Mouse (Mus musculus) regulatory T cell (primary cell): ENCODE results near the gene Gdpd5.
"Not testable (repeated sequence)": the region's sequence is repeated elsewhere in the genome, so short reads cannot be mapped to it uniquely, and the experiment has no call there.

Source experiments
- in situ Hi-C: fragments of 300-600 bp; cut with MboI, MseI; formaldehyde crosslinking; loops from one replicate; pipeline ENCODE4 v1.15.1; 2025; ENCODE audit warnings: high pct_unique_total_duplicates

Gdpd5 gene

DNA sequence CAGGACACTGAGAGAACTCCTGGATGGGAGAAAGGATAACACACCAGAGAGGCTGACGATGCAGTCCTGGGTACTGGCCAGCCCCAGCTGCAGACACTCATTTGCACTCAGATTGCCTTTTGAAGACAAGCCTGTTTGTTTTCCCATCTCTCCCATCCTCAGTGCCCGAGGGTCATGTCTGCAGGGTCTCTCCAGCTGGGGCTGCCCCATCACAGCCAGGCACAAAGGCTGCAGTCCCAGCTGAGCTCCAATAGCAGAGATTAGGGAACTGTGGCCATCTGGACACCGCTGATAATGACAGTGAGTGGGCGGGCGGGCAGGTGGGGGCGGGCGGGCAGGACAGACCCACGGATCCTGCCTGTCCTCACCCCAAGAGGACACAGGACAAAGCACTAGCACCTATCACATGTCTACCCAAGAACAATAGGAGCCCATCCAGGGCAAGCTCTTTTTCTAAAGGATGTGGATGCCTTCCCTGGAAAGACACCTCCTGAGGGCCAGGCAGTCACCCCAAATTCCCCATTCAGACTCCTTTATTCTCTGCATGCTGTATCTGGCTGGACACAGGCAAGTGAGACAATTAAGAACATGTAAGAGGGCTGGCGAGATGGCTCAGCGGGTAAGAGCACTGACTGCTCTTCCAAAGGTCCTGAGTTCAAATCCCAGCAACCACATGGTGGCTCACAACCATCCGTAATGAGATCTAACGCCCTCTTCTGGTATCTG is 93.8 kb downstream of the Gdpd5 start:
- in situ Hi-C loops, result no loop called here

DNA sequence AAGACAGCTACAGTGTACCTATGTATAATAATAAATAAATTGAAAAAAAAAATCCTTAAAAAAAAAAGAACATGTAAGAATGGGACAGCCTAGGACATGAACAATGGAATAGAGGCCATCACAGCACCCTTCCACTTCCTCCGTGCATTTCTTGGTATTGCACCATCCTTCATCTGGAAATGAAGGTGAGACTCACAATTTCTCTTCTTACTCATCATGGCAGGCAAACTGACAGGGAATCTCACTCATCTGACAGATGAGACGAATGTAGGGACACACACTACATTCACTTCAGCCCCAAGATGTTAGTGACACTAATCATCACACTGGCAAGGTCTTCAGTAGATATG is 94.3 kb downstream of the Gdpd5 start:
- in situ Hi-C loops, result no loop called here

DNA sequence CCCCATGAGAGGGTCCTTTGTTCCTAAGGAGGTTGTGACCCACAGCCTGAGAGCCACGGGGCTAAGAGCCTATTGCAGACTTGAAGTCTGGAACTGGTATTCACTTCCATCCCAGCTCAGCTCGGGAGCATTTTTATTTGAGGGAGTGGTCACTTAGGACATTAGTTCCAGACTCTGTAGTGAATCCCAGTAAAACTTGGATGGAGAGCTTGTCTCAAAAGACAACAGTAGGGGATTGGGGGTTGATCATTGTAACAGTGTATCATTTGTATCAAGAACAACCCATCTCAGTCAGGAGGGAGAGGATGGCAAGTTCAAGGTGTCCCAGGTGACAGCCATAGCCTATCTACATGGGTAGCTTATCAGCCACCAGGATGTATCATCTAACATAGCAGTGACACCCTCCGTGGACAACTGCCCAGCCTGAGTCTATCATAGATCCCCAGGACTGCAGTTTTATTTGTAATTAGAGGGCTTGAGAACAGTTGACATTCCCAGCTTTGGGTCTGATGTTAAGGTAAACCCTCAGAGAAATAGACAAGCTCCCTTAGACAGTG is 95.4 kb downstream of the Gdpd5 start:
- in situ Hi-C loops, result no loop called here

DNA sequence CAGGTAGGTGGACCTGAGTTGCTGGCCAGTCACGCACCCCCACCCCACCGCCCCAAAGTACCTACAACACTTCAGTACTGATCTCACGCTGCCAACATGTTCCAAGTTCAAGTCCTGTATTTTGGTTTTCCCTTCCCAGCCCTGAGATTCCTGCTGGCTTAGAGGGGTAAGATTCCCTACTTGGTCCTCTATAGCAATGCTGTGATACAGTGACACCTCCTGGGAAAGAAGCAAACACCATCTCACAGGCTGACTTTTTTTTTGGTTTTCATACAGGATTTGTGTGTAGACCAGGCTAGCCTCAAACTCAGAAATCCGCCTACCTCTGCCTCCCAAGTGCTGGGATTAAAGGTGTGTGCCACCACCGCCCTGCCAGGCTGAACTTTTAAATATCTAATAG is 96.0 kb downstream of the Gdpd5 start:
- in situ Hi-C loops, result no loop called here

DNA sequence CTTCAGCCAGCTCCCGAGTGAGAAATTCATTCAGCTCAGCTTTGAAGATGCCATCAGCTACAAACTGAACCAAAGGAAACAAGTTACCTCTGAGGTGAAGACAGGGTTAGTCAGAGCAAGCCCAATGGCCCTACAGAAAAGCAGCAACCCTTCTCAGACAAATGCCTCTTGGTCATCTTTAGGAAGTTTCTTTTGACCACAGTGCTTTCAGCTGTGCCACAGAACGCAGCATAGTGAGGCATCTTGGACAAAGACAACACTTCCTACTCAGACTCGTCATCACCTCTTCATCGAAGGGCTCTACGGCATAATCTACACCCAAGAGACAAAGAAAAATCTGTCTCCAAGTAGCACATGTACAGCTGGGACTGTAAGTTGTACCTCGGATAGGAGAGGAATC is 101.4 kb downstream of the Gdpd5 start:
- in situ Hi-C loops, result loop anchor here (5.0 to 10.0 kb wide), 2 partner anchors 375 to 892 kb away; partner anchors contain the start of genes C2cd3, Ppme1 and Xrra1

DNA sequence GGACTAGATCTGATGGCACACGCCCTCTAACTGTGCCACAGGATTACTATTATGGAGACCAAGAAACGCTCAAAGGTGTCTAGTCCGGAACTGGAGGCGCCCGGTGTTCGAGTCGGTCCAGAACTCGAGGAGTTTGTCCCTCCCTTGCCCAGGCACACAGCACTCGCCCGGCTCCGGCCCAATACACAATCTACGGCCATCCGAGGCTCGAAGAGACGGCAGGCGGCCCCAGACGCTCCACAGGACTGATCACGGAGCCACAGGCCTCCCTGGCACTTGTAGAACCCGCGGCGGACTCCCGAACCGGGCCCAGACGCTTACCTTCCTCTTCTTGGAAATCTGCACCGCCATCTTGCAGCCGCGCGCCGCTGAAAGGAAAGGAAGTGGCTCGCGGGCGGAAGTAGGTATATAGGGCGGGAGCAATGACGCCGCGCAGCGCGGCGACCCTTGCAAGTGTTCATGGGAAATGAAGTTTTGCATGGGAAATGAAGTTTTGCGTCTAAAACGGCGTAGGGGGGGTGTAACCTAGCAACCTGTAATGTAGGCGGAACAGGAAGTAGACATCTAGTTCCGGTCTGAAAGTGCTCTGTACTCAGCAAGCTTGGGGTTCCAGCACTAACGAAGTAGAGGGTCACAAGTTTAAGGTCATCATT is 102.2 kb downstream of the Gdpd5 start, which contains the start of gene Rps3:
Gene Rps3 (minus strand): TSS at position 468 of the 653 bp plus-strand sequence.
- in situ Hi-C loops, result loop anchor here (5.0 to 10.0 kb wide), 2 partner anchors 374 to 891 kb away; partner anchors contain the start of genes C2cd3, Ppme1 and Xrra1

DNA sequence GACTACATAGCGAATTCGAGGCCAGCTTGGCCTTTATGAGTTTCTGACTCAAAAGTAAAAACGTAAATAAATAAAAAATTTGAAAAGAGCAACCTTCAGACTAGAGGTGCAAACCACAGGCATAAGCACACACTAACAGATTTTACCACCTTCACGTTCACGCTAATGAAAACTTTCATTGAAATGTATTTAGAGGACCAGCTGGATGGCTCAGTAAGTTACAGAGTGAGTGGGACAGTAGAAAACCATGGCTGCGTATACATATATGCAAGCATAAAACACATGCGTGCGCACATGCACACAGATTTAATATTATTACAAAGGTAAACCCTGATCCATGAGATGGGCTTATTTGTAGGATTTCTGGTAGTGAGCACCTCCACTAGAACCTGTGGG is 102.7 kb downstream of the Gdpd5 start:
- in situ Hi-C loops, result loop anchor here (5.0 to 10.0 kb wide), 2 partner anchors 373 to 891 kb away; partner anchors contain the start of genes C2cd3, Ppme1 and Xrra1

DNA sequence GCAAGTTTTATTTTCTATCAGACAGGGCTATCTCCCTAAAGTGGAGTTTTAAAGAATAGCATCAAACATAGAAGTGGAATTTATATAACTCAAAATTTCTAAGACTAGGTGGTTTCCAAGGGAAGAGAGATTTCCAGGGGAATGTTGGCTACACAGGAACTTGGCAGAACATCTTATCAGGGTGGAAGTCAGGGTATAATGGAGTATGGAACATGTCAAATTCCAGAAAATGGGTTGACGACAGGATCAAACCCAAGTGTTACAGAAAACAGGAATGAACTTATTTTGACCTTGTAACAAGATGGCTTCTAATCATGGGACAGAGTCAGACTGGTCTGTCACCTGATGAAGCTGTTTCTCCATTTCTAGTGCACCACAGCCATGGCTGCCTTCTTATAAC is 103.5 kb downstream of the Gdpd5 start:
- in situ Hi-C loops, result loop anchor here (5.0 to 10.0 kb wide), 2 partner anchors 373 to 890 kb away; partner anchors contain the start of genes C2cd3, Ppme1 and Xrra1

DNA sequence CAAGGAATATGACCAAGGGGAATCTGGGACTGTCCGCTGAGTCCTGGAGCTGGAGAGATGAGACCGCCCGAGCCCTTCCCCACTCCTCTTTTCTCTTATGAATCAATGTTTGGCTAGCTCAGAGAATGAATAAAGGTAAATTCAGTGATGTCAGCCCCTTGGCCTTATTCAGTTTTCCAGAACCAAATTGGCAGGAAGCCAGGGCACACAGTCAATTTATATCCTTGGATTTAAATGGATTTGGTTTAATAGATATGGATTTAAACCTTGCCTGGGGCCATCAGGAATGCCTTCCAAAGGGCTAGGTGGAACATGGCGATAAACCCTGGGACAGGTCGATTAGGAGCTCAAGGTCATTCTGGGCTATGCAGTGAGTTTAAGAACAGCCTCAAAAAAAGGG is 108.5 kb downstream of the Gdpd5 start:
- in situ Hi-C loops, result loop anchor here (10.0 kb wide), 1 partner anchor 885 kb away; the partner anchor contains the start of genes C2cd3 and Ppme1

DNA sequence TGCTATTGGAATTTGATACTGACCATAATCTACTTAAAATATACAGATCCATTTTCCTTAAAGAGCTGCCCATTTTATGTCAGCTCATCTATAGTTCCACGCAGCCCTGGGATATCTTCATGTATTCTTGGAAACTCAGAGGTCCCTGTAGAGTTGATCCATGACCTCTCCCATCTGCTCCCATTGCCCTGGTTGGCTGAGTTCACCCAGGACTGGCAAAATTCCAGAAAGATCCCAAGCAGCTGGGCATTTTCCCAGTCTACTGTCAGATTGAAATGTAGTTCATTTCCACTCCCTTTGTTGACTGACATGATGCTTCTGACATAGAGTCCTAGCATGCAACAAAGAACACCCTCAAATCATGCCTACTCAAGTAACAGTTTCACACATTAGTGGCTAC is 117.9 kb downstream of the Gdpd5 start:
- in situ Hi-C loops, result loop anchor here (5.0 kb wide), 1 partner anchor 298 kb away; no protein-coding TSS in a partner anchor

DNA sequence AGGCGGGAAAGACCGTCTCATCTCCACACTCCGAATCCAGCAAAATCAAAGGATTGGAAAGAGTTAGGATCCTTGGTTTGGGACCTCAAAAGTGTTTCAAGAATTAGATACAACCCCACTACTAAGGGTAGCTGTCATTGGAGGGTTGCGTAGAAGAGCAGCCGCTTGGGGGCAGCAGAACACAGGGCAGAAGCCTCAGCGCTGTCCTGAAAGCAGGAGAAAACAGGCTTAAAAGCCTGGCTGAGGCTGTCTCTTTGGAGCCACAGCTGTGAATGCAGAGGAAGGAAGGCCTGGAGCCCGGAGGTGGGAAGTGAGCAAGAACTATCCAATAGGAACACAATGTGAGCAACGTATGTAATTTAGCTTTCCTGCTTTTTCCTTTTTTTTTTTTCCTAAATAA is 119.0 kb downstream of the Gdpd5 start:
- in situ Hi-C loops, result loop anchor here (5.0 kb wide), 1 partner anchor 87 kb away; no protein-coding TSS in a partner anchor

DNA sequence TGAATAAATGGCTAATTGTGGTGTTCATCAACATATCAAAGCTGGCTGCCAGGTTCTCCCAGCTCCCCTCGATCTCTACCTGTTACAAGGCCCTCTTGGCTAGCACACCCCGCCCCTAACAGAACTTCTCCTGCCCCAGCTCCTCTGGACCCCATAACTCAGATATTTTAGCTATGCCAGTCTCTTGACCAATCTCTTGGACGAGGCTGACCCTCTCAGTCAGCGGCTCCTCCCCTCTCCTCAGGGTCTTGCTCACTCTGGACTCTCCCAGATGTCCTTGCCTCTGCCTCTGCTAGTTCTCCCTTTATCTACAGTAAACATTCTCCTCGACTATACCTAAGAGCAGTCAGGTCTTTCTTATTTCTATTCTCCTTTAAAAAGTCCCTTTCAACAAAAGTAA is 119.4 kb downstream of the Gdpd5 start:
- in situ Hi-C loops, result loop anchor here (5.0 kb wide), 1 partner anchor 87 kb away; no protein-coding TSS in a partner anchor

DNA sequence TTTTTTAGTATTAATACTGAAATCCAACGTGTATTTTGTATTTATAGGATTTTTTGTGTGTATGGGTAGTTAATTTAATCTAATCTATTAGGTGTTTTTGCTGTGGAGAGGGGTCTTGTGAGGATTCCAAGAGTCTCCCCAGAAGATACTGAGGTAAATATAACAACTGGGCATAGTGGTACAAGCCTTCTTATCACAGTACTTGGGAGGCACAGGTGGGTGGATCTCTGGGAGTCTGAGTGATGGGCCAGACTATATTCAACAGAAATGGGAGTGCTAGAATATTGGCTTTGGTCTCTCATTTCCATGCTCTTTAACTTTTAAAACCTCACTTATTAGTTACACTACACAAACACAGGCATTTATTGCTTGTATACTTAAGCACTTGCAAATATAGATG is 119.9 kb downstream of the Gdpd5 start:
- in situ Hi-C loops, result loop anchor here (5.0 kb wide), 1 partner anchor 86 kb away; no protein-coding TSS in a partner anchor

DNA sequence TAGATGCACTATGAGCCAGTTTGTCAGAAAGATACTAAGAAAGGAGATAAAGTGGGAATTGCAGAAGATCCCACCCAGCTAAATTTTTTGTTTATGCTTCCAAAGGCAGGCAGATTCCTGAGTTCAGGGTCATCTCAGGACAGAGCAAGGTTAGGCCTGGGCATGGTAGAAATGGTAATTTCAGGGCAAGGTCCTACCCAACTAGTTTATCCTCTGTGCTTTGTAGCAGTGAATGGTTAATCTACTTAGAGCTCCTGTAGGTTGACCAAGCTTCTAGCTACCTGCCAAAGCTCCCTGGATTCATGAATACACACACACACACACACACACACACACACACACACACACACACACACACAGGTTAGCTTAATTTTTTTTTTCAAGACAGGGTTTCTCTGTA is 123.3 kb downstream of the Gdpd5 start:
- in situ Hi-C loops, result loop anchor here (5.0 kb wide), 1 partner anchor 83 kb away; no protein-coding TSS in a partner anchor

DNA sequence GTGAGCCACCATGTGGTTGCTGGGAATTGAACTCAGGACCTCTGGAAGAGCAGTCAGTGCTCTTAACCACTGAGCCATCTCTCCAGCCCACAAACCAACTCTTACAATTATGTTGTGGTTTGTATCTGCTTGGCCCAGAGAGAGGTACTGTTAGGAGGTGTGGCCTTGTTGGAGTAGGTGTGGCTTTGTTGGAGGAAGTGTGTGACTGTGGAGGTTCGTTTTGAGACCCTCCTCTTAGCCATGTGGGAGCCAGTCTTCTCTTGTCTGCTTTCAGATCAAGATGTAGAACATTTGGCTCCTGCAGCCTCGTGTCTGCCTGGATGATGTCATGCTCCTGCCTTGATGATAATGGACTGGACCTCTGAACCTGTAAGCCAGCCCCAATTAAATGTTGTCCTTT is 127.0 kb downstream of the Gdpd5 start:
- in situ Hi-C loops, result not testable (repeated sequence)

DNA sequence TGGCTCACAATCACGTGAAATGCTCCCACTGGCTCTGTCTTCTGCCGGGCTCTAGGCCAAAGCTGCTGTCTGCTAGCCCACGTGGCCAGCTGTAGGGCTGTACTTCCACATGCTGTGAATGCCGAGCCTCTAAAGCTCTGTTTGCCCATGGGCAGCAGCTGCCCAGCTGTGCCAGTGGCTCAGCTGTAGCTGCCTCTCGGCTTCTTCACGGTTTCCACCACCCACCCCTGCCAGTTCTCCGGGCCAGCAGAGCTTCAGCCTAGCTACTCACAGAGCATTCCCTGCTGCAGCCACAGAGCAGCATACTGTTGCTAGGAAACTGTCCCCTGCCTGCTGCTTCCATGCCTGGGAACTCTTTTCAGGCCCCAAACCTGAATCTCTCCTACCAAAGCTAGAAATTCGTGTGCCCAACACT is 128.9 kb downstream of the Gdpd5 start:
- in situ Hi-C loops, result no loop called here
